Mouse (Mus musculus) layer of hippocampus, adult 2 months (tissue): ENCODE results near the gene 1110065P20Rik. TPM values are rescaled to one million over a fixed set of nuclear protein-coding genes. Genes with fewer than 3 reads are reported as not detected.

ENCODE experiments used
- DNase-seq, 2 experiments: peaks; one replicate each; pipeline ENCODE4 v3.0.0; 2022; ENCODE audit warnings: low spot score in 2 of 2
- H3K27ac ChIP-seq: fragments of 200-600 bp; 2 replicates; pipeline ENCODE4 v1.8.1; 2022
- H3K4me3 ChIP-seq: fragments of 200-600 bp; 2 replicates; pipeline ENCODE4 v1.8.1; 2022; ENCODE audit warnings: mild to moderate bottlenecking
- CTCF ChIP-seq: fragments of 200-600 bp; conservative IDR thresholded peaks from 2 replicates; pipeline ENCODE4 v1.8.1; 2022; ENCODE audit warnings: antibody characterized with exemption, mild to moderate bottlenecking, moderate library complexity
- long read RNA-seq, 2 experiments: library from polyadenylated mRNA; stranded (forward); transcript quantifications; one replicate each; pipeline ENCODE4 v2.0.0; 2021; ENCODE audit warnings: borderline mapping rate in 2 of 2
- total RNA-seq, 2 experiments: library from RNA; stranded (reverse); gene quantifications; 2 replicates each; pipeline ENCODE4 v1.2.3; 2021

Gene 1110065P20Rik
- total RNA-seq: 10 to 100 TPM; 72.0 to 94.5 TPM
- long read RNA-seq, experiment 1, transcript 1110065P20Rik-204 (3 exons, 762 nt): minor isoform, 10 of 47 reads
- long read RNA-seq, experiment 1, transcript 1110065P20Rik-201 (3 exons, 968 nt): minor isoform, 10 of 47 reads
- long read RNA-seq, experiment 1, transcript 1110065P20Rik-202 (3 exons, 761 nt): minor isoform, 5 of 47 reads
- long read RNA-seq, experiment 1, transcript 1110065P20Rik-203 (2 exons, 659 nt): major isoform, 20 of 47 reads
- long read RNA-seq, experiment 1, partial matches to known transcripts: 2 of 47 reads
- long read RNA-seq, experiment 1, other reads (novel, unspliced or antisense): 0 of 47 reads
- long read RNA-seq, experiment 2, transcript 1110065P20Rik-201 (3 exons, 968 nt): minor isoform, 25 of 93 reads
- long read RNA-seq, experiment 2, transcript 1110065P20Rik-204 (3 exons, 762 nt): minor isoform, 14 of 93 reads
- long read RNA-seq, experiment 2, transcript 1110065P20Rik-202 (3 exons, 761 nt): minor isoform, 15 of 93 reads
- long read RNA-seq, experiment 2, transcript 1110065P20Rik-203 (2 exons, 659 nt): major isoform, 28 of 93 reads
- long read RNA-seq, experiment 2, partial matches to known transcripts: 2 of 93 reads
- long read RNA-seq, experiment 2, other reads (novel, unspliced or antisense): 5 of 93 reads

DNA sequence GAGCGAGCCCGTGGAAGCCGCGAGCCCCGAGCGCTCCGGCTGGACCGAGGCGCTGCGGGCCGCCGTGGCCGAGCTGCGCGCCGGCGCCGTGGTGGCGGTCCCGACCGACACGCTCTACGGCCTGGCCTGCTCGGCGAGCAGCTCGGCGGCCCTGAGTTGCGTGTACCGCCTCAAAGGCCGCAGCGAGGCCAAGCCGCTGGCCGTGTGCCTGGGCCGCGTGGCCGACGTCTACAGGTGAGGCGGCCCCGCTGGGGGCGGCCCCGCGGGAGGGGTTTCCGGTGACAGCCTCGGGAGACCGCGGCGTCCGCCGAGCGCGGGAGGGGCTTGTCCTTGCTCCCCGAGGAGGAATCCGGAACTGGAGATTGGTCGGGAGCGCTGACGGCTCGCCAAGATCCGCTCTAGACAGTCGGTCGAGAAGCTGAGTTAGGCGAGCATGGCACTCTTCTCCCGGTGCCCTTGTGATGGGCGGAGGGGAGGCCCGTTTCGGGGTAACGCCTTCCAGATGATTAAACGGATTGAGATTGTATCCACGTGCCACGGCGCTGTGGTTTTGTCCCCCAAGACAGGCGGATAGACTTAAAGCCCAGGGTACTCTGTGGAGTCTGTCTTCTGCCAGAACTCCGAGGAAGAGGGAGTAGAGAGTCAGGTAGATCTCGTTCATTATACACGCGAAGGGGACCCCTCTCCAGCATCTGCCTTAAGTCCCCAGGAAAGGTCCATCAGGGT, at the start of gene 1110065P20Rik:
Gene 1110065P20Rik (minus strand): TSS at position 264 of the 726 bp plus-strand sequence.
- Histone ChIP-seq H3K27ac (peak within 1 kb of the TSS; percentile 100), H3K4me3 (peak within 1 kb of the TSS; percentile 65)
- peak; percentile 65 to 71 for DNase-seq
- TF ChIP-seq CTCF: no peak

DNA sequence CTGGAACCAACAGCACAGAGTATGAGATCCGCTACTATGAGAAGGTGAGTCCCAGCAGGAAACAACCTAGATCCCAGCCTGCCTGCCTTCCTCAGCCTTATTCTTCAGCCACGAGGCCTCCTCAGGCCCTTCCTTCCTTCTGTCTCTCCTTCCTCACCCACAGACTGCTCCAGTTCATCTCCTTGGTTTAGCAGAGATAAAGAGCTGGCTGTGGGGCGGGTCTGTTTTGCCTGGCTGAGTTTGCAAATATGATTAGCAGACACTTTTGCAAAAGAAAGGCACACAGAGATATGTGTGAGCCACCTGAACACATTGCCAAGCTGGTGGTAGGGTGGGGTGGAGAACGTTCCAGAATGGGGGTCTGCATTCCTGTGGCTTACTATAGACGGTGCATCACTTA, 48.9 kb upstream of the 1110065P20Rik start:
- H3K4me3 ChIP-seq: no peak overlapping the region
- no peak overlapping the region for H3K27ac ChIP-seq
- TF ChIP-seq CTCF: no peak
- DNase-seq: no peak

DNA sequence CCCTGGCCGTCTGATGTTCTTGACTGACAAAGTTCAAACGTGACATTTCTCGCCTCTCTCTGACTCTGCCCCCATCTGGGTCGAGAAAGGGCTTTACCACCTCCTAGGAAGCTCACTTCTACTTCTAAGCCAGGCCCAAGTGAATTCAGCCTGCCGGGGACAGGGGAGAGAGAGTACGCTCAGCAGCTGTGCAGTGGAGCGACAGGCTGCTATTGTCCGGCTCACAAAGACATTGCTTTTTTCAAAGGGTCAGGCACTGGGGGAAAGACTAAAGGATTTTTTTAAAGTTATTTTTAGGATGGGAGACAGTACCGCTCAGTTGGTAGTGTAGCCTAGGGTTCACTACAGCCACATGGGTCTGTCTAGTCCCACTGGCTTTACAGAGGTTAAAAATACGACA, 47.4 kb upstream of the 1110065P20Rik start:
- no peak for TF ChIP-seq CTCF
- no peak for DNase-seq

DNA sequence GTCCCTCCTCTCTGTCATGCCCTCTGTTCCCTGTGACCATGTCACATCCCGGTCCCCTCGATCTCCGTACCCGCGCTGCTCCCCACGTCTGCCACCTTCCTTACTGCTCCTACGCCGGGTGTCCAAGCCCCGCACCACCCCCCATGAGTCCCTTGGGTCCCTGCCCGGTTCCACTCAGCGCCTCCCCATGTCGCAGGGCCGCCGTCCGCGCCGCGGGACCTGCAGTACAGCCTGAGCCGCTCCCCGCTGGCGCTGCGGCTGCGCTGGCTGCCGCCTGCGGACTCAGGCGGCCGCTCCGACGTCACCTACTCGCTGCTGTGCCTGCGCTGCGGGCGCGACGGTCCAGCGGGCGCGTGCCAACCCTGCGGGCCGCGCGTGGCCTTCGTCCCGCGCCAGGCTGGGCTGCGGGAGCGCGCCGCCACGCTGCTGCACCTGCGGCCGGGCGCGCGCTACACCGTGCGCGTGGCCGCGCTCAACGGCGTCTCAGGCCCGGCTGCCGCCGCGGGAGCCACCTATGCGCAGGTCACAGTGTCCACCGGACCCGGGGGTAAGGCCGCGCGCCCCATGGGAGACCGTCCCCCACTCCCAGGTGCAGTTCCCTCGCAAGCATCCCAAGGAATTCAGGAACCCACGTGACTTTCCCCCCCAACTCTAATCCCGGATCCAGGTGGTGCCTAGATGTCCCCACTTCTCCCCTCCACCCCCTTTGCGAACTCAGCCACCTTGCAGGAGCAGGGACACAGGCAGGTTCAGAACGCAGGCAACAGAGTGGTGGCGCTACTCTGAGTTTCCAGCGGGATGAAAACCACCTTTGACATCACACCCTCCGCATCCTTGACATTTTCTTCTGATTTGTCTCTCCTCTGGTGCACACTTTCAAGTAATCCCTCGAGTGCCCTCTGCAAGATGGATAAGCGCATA, 43.8 kb upstream of the 1110065P20Rik start:
- peak overlapping the region; percentile 89 for H3K27ac ChIP-seq

More for the DNA sequence above, 47.4 kb upstream of the 1110065P20Rik start:
- Histone ChIP-seq H3K27ac (no peak overlapping the region), H3K4me3 (no peak overlapping the region)

DNA sequence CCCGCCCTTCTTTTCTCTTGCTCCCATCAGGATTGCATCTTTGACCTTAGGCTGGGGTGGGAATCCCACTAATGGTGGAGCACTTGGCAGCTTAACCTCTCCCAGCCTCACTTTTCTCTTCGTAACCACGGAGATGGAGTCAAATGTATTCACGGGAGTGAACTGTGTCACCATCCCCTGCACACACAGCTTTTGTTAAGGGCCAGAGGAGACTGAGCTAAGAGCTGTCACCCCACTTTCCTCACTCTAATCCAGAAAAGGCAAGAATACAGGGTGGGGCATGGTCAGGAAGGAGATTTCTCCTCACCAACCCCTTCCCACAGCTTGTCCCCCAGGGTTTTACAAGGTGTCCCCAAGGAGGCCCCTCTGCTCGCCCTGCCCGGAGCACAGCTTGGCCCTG, 42.8 kb upstream of the 1110065P20Rik start:
- no peak overlapping the region; the same call in 1 of the 2 replicates for H3K4me3 ChIP-seq
- H3K27ac ChIP-seq: peak overlapping the region; percentile 89; the same call in 1 of the 2 replicates
- no peak for DNase-seq
- no peak for TF ChIP-seq CTCF

More for the DNA sequence above, 43.8 kb upstream of the 1110065P20Rik start:
- peak in 1 of 2 experiments; percentile 50 for DNase-seq
- peak overlapping the region; percentile 54 for H3K4me3 ChIP-seq
- TF ChIP-seq CTCF: 0 out of 2 replicates have a peak, but pooled peaks have one; percentile 3

DNA sequence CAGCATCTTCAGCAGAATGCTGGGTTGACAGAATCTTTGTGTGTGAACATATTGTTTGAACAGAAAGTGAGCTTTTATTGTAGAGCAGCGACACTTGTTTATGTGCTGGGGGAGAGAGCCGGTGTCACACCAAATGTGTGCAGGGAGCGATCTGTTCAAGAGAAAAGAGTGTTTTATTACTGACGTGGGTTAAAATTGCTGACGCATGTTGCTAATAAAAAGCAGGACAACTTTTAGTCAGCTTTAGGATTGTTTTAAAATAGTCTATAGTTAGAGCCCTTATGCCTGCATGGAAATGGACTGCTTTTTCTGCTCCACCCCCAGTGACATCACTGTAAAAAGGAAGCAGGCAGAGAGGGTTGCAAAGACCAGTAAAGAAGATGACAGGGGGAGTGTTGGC, 39.8 kb upstream of the 1110065P20Rik start:
- no peak overlapping the region for H3K4me3 ChIP-seq
- peak overlapping the region; percentile 84 for H3K27ac ChIP-seq
- peak; percentile 58 to 72 for DNase-seq
- no peak for TF ChIP-seq CTCF

DNA sequence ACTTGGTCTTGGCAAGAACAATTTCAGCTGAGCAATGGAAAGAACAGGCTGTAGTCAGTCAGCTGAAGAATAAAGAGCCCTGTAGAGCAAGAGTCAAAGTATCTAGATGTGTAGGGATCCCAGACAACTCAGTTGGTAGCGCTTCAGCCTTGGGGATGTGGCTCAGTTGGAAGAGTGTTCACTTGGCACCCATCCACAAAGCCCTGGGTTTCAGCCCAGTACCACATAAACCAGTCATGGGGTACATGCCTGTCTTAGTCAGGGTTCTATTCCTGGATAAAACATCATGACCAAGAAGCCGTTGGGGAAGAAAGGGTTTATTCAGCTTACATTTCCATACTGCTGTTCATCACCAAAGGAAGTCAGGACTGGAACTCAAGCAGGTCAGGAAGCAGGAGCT, 38.9 kb upstream of the 1110065P20Rik start:
- DNase-seq: peak in 1 of 2 experiments; percentile 37
- no peak overlapping the region for H3K4me3 ChIP-seq
- no peak for TF ChIP-seq CTCF
- peak overlapping the region; percentile 46; the same call in 1 of the 2 replicates for H3K27ac ChIP-seq

DNA sequence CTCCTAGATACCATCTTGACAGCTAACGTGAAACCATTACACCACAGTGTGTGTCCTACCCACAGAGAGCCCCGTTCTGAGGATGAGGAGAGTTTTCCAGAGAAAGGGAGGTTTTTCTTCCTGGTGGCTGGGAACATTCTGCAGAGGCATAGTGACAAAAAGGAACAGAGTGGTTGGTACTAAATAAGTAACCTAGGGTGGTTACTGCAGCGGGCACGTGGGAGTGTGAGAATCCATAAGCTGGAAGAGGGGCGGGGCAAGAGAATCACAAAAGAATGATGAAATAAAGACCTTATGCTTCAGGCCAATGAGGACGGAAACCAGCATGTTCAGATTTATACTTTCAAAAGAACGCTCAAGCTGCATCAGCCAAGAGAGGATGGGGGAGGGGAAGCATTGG, 37.7 kb upstream of the 1110065P20Rik start:
- H3K27ac ChIP-seq: no peak overlapping the region
- no peak for DNase-seq
- no peak overlapping the region for H3K4me3 ChIP-seq
- TF ChIP-seq CTCF: no peak

DNA sequence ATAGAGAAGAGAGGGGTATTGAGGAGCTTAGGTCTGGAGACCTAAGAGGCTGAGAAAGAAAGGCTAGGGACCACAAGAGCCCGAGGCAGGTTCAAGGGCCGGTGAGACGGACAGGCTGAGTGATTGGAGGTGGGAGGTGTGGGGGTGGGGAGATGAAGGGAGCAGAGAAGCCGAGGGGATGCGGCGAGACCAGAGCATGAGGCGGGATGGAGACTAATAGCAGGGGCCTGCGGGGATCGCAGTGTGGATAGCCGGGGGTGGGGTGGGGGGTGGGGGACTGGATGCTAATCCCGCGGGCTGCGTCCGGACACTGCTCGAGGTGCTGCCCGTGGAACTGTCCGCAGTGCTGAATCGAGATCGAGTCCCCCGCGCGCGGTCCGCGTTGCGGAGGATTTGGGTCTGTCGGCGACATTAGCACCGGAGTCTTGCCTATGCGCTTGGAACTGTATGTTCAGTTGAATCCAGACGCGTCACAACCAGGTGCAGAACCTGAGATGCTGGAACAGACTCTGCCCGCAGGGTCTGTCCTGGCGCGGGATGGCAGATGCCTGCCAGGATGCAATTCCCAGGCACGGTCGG, 31.2 kb upstream of the 1110065P20Rik start:
- peak overlapping the region; percentile 72 for H3K4me3 ChIP-seq
- no peak for TF ChIP-seq CTCF
- DNase-seq: no peak
- H3K27ac ChIP-seq: peak overlapping the region; percentile 34; the same call in 1 of the 2 replicates

DNA sequence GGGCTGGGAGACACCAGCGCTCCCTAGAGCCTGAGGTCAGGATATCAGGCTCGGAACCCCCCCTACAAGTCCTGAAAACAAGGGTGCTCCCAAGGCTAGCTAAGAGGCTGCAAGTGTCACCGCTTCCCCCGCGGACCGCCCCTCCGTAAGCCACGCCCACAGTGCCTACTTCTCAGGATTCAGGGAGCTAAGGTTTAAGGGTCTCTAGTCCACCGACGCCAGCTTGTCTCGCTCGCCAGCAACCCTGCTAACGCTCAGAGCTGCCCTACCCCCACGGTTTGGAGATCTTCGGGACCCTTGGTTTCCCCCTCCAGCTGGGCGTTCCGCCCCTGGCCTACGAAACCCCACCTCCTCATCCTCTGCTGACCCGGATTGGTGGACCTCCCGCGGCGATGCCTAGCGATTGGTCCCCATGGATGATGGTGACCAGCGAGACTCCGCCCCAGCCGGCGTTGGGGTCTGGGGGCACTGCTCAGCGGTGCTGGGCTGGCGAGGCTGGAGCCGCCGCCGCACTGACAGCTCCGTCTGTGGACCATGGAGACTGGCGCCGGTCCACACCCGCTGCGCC, 30.4 kb upstream of the 1110065P20Rik start:
- no peak for TF ChIP-seq CTCF
- Histone ChIP-seq H3K27ac (peak overlapping the region; percentile 58; the same call in 1 of the 2 replicates), H3K4me3 (peak overlapping the region; percentile 72)
- peak; percentile 79 to 86 for DNase-seq

DNA sequence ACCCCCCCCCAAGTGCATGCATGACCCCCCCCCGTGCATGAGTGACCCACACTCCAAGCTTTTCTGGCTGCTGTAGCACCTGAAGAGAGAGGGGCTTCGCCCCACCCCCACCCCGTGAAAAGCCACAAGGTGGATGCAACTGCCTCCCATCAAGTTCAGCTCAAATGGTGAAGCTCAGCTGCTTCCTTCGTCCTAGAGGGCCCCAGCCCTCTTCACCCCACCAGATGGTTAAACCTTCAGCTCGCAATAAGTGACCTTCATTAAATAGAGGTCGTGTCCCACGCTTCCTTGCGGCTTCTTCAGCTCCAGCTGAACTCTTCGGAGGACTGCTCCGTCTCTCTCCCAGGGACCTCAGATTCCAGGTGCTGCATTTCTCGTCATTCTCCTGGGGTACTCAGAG, 29.6 kb upstream of the 1110065P20Rik start, which contains the start of gene Epha10:
Gene Epha10 (plus strand): TSS at position 301 of the 400 bp plus-strand sequence.
- TF ChIP-seq CTCF: no peak
- peak within 1 kb of the TSS; percentile 58; the same call in 1 of the 2 replicates for H3K27ac ChIP-seq
- H3K4me3 ChIP-seq: peak within 1 kb of the TSS; percentile 72
- DNase-seq: no peak
